22 mouse cellular contexts compared by ENCODE assay signal in genomic region chr16:21001126-21001525, GRCm38 (mm10).
"Had no signal": no experiment of that assay in that cellular context is flagged by ENCODE, and none has a peak within 500 bp of the region (broad histone marks: within the 10 kb centered on the region; RNA-seq: fewer than 3 reads in every experiment).

No protein-coding gene starts in this region.

- ATAC-seq: intestine, embryonic 16.5 days; lung, postnatal 0 days; midbrain, embryonic 13.5 days; midbrain, embryonic 16.5 days had no signal

- H3K4me2 ChIP-seq: kidney, embryonic 15.5 days; limb, embryonic 12.5 days; liver, embryonic 13.5 days; midbrain, embryonic 13.5 days had no signal

- H3K9me3 ChIP-seq: limb, embryonic 12.5 days; liver, embryonic 13.5 days; midbrain, embryonic 13.5 days had no signal

- H3K36me3 ChIP-seq: kidney, embryonic 15.5 days; limb, embryonic 12.5 days; liver, embryonic 13.5 days; midbrain, embryonic 10.5 days; midbrain, embryonic 13.5 days had no signal

- H3K9ac ChIP-seq: kidney, embryonic 15.5 days; limb, embryonic 12.5 days; liver, embryonic 13.5 days; midbrain, embryonic 13.5 days had no signal

- DNase-seq: kidney, adult 18-20 months; kidney, postnatal 25 days; layer of hippocampus, adult 9-11 months; liver, embryonic 13.5 days; lung, adult 2 months; lung, postnatal 36 days; right cerebral cortex, adult 18-20 months; right cerebral cortex, postnatal 14 days; right cerebral cortex, postnatal 4 days; thymus, adult 2 months; thymus, postnatal 14 days; thymus, postnatal 4 days had no signal

- H3K4me1 ChIP-seq: kidney, embryonic 15.5 days; limb, embryonic 12.5 days; liver, embryonic 13.5 days; midbrain, embryonic 10.5 days; midbrain, embryonic 13.5 days had no signal

- H3K27ac ChIP-seq: kidney, embryonic 15.5 days; layer of hippocampus, adult 2 months; limb, embryonic 12.5 days; liver, embryonic 13.5 days; midbrain, embryonic 10.5 days; midbrain, embryonic 13.5 days; stomach, postnatal 0 days had no signal

- H3K27me3 ChIP-seq: kidney, embryonic 15.5 days; limb, embryonic 12.5 days; liver, embryonic 13.5 days; megakaryocyte, embryonic 14.5 days; midbrain, embryonic 13.5 days had no signal

- H3K4me3 ChIP-seq: kidney, embryonic 15.5 days; layer of hippocampus, adult 2 months; limb, embryonic 12.5 days; liver, embryonic 13.5 days; megakaryocyte, embryonic 14.5 days; midbrain, embryonic 10.5 days; midbrain, embryonic 13.5 days had no signal
